Mouse (Mus musculus) hindbrain, embryonic 11.5 days (tissue): ENCODE data around the gene Olfr59. TPM values are rescaled to one million over a fixed set of nuclear protein-coding genes. Genes with fewer than 3 reads are reported as not detected.

Source experiments
- ATAC-seq: fragments of 200-750 bp; cut with Nextera tagmentation; 2 replicates; pipeline ENCODE4 v1.8.0; 2017; ENCODE audit warnings: mild to moderate bottlenecking, moderate TSS enrichment, moderate library complexity; ENCODE audit not compliant: low FRiP score
- DNase-seq: peaks from one replicate; pipeline ENCODE4 v3.0.0-alpha.2; 2015; ENCODE audit warnings: low spot score
- H3K27ac ChIP-seq: fragments of 300-500 bp; sonication (generic); 2 replicates; pipeline ENCODE4 v1.5.1; 2014; ENCODE audit warnings: mild to moderate bottlenecking, low read depth, low read length
- H3K27me3 ChIP-seq: fragments of 300-500 bp; sonication (generic); 2 replicates; pipeline ENCODE4 v1.6.1; 2014; ENCODE audit warnings: mild to moderate bottlenecking, low read length, moderate library complexity, mixed read lengths; ENCODE audit not compliant: control insufficient read depth, insufficient read depth
- H3K36me3 ChIP-seq: fragments of 300-500 bp; sonication (generic); 2 replicates; pipeline ENCODE4 v1.6.1; 2014; ENCODE audit warnings: mild to moderate bottlenecking, low read length, moderate library complexity, mixed read lengths; ENCODE audit not compliant: control insufficient read depth, insufficient read depth
- H3K4me1 ChIP-seq: fragments of 300-500 bp; sonication (generic); replicated peaks from 2 replicates; pipeline ENCODE4 v1.6.1; 2014; ENCODE audit warnings: low read length, mixed read lengths; ENCODE audit not compliant: control insufficient read depth, insufficient read depth
- H3K4me2 ChIP-seq: fragments of 300-500 bp; sonication (generic); replicated peaks from 2 replicates; pipeline ENCODE4 v1.6.1; 2014; ENCODE audit warnings: mild to moderate bottlenecking, low read depth, low read length
- H3K4me3 ChIP-seq: fragments of 300-500 bp; sonication (generic); 2 replicates; pipeline ENCODE4 v1.5.1; 2014; ENCODE audit warnings: low read depth, low read length
- H3K9ac ChIP-seq: fragments of 300-500 bp; sonication (generic); 2 replicates; pipeline ENCODE4 v1.6.1; 2014; ENCODE audit warnings: low read depth, low read length
- H3K9me3 ChIP-seq: fragments of 300-500 bp; sonication (generic); 2 replicates; pipeline ENCODE4 v1.6.1; 2016; ENCODE audit warnings: low read length; ENCODE audit not compliant: control insufficient read depth
- WGBS: fragments of 180-500 bp; shearing (Covaris S2); extraction: QIAGEN DNeasy Blood & Tissue Kit; methylation state at CpG from one replicate; pipeline ENCODE4 v1.1.7; 2014; 5-methylcytosine and 5-hydroxymethylcytosine counted together
- polyA plus RNA-seq: library from polyadenylated mRNA; unstranded; fragments of >200 nt; fragmentation: Nextera tagmentation; extraction: Ambion mirVana; gene quantifications from 2 replicates; pipeline ENCODE4 v1.2.1, GENCODE M21; 2014

The Olfr59 gene
- not detected in 2 replicates for polyA plus RNA-seq

- H3K9ac ChIP-seq, result no peak within 1 kb of the TSS
- DNase-seq, result no peak
- H3K4me3 ChIP-seq, result no peak within 1 kb of the TSS
- no peak within 1 kb of the TSS for H3K4me2 ChIP-seq
- no peaks in the 10 kb centered on the region for H3K36me3 ChIP-seq
- no peak for ATAC-seq
- no peaks in the 10 kb centered on the region for H3K27me3 ChIP-seq
- WGBS, result 75% methylated on average over 2 of the region's 2 CpGs
- H3K4me1 ChIP-seq, result no peaks in the 10 kb centered on the region
- no peaks in the 10 kb centered on the region for H3K9me3 ChIP-seq
- no peak within 1 kb of the TSS for H3K27ac ChIP-seq
These were observed at the start of gene Olfr59 for GRCm38 (mm10) chr11:74283436-74283835. Olfr59 (plus strand) TSS chr11:74283736.

GRCm38 (mm10) chr11:74241201-74241600 lies 42.3 kb upstream of the Olfr59 start:
- Histone ChIP-seq H3K9ac (no peak overlapping the region), H3K9me3 (no peaks in the 10 kb centered on the region)
- no peak for ATAC-seq

GRCm38 (mm10) chr11:74259508-74259907 lies 24.0 kb upstream of the Olfr59 start, which contains the start of gene Olfr406:
Olfr406 (plus strand) TSS chr11:74259808.
- no peak within 1 kb of the TSS for H3K9ac ChIP-seq
- H3K27me3 ChIP-seq, result no peaks in the 10 kb centered on the region
- no peak within 1 kb of the TSS for H3K4me2 ChIP-seq
- H3K4me3 ChIP-seq, result no peak within 1 kb of the TSS
- no peak within 1 kb of the TSS for H3K27ac ChIP-seq
- no peaks in the 10 kb centered on the region for H3K36me3 ChIP-seq
- no peak for ATAC-seq
- DNase-seq, result no peak
- no peaks in the 10 kb centered on the region for H3K9me3 ChIP-seq
- no peaks in the 10 kb centered on the region for H3K4me1 ChIP-seq
- whole genome bisulfite sequencing, result 70% methylated on average over 2 of the region's 2 CpGs

More at GRCm38 (mm10) chr11:74241201-74241600, 42.3 kb upstream of the Olfr59 start:
- no peaks in the 10 kb centered on the region for H3K27me3 ChIP-seq
- WGBS, result 85% methylated on average over 3 of the region's 3 CpGs
- H3K4me2 ChIP-seq, result no peak overlapping the region
- H3K4me3 ChIP-seq, result no peak overlapping the region
- no peaks in the 10 kb centered on the region for H3K4me1 ChIP-seq
- no peak for DNase-seq
- no peaks in the 10 kb centered on the region for H3K36me3 ChIP-seq
- no peak overlapping the region for H3K27ac ChIP-seq

GRCm38 (mm10) chr11:74287256-74287655 lies 3.7 kb downstream of the Olfr59 start:
- DNase-seq (no peak), ATAC-seq (no peak)
- Histone ChIP-seq H3K36me3 (no peaks in the 10 kb centered on the region), H3K4me1 (no peaks in the 10 kb centered on the region), H3K4me2 (no peak overlapping the region), H3K4me3 (no peak overlapping the region), H3K27ac (no peak overlapping the region), H3K9me3 (no peaks in the 10 kb centered on the region), H3K27me3 (no peaks in the 10 kb centered on the region), H3K9ac (no peak overlapping the region)
- WGBS, result 79% methylated on average over 2 of the region's 2 CpGs

- Histone ChIP-seq H3K27me3 (no peaks in the 10 kb centered on the region), H3K36me3 (no peaks in the 10 kb centered on the region), H3K4me1 (no peaks in the 10 kb centered on the region), H3K4me3 (no peak overlapping the region), H3K4me2 (no peak overlapping the region), H3K9me3 (no peaks in the 10 kb centered on the region), H3K27ac (no peak overlapping the region), H3K9ac (no peak overlapping the region)
- WGBS, result 81% methylated on average over 2 of the region's 2 CpGs
- ATAC-seq (no peak), DNase-seq (no peak)
These were observed 42.5 kb downstream of the Olfr59 start for GRCm38 (mm10) chr11:74326044-74326443.

GRCm38 (mm10) chr11:74328781-74329180 lies 45.2 kb downstream of the Olfr59 start:
- H3K9ac ChIP-seq, result no peak overlapping the region
- ATAC-seq (no peak), DNase-seq (no peak)
- H3K9me3 ChIP-seq, result no peaks in the 10 kb centered on the region
- H3K4me3 ChIP-seq, result no peak overlapping the region
- no peak overlapping the region for H3K4me2 ChIP-seq
- H3K27ac ChIP-seq, result no peak overlapping the region
- H3K4me1 ChIP-seq, result no peaks in the 10 kb centered on the region
- H3K27me3 ChIP-seq, result no peaks in the 10 kb centered on the region
- H3K36me3 ChIP-seq, result no peaks in the 10 kb centered on the region

GRCm38 (mm10) chr11:74337931-74338330 lies 54.4 kb downstream of the Olfr59 start, which contains the start of gene Olfr410:
Olfr410 (minus strand) TSS chr11:74338031.
- H3K27me3 ChIP-seq, result no peaks in the 10 kb centered on the region
- no peaks in the 10 kb centered on the region for H3K9me3 ChIP-seq
- H3K4me1 ChIP-seq, result no peaks in the 10 kb centered on the region
- no peak for DNase-seq
- no peak within 1 kb of the TSS for H3K4me2 ChIP-seq
- 77% methylated on average over 6 of the region's 6 CpGs for WGBS
- H3K9ac ChIP-seq, result no peak within 1 kb of the TSS
- ATAC-seq, result no peak
- H3K27ac ChIP-seq, result no peak within 1 kb of the TSS
- H3K4me3 ChIP-seq, result no peak within 1 kb of the TSS
- H3K36me3 ChIP-seq, result no peaks in the 10 kb centered on the region

Other genes starting within 250 kb of the Olfr59 start
- not detected in 2 replicates for gene Olfr139, start 227.2 kb upstream of the Olfr59 start, polyA plus RNA-seq
- not detected in 2 replicates for gene Olfr399, start 227.1 kb upstream of the Olfr59 start, polyA plus RNA-seq
- gene Zfp616, start 213.8 kb upstream of the Olfr59 start, polyA plus RNA-seq, result not detected in 2 replicates
- gene Olfr401, start 170.0 kb upstream of the Olfr59 start, polyA plus RNA-seq, result not detected in 2 replicates
- gene Olfr402, start 130.2 kb upstream of the Olfr59 start, polyA plus RNA-seq, result not detected in 2 replicates
- gene Olfr403, start 97.5 kb upstream of the Olfr59 start, polyA plus RNA-seq, result not detected in 2 replicates
- not detected in 2 replicates for gene Olfr43, start 72.4 kb upstream of the Olfr59 start, polyA plus RNA-seq
- not detected in 2 replicates for gene Olfr406, start 23.9 kb upstream of the Olfr59 start, polyA plus RNA-seq
- not detected in 2 replicates for gene Olfr410, start 54.3 kb downstream of the Olfr59 start, polyA plus RNA-seq
- not detected in 2 replicates for gene Olfr411, start 68.9 kb downstream of the Olfr59 start, polyA plus RNA-seq
- not detected in 2 replicates for gene Olfr412, start 78.3 kb downstream of the Olfr59 start, polyA plus RNA-seq